Mouse (Mus musculus) cerebellum, postnatal 4 days (tissue): ENCODE results near the gene Ccdc65.

Experiments
- DNase-seq, 2 experiments: peaks; one replicate each; pipeline ENCODE4 v3.0.0; 2022; ENCODE audit warnings: low spot score in 2 of 2, mixed read lengths in 1 of 2

Gene Ccdc65

DNA sequence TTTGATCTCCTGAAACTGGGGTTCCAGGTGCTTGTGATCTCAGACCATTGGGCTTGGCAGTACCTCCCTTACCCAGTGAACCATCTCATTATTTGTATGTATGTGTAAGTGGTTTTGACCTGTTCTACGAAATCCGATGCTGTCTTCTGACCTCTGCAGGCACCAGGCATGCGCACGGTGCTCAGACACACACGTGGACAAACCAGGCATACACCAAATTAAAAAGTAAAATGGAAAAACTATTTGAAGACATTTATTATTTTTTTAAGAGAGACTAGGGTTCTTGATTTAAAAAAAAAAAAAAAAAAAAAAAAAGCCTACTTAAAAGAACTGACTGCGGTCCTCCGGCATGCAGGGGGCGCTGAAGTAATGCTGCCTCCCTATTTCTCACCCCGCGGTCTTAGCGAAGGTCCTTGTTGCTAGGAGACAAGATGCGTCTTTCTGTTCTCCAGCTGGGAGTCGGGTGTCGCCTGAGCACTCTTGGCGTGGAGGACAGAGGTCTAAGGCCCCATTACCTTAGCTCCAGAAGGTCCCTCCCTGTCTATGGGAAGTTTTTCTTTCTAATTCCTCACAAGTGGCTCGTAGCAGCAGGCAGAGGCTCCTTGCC, at the start of gene Ccdc65:
Gene Ccdc65 (plus strand): TSS at position 442 of the 607 bp plus-strand sequence.
- peak; percentile 61 to 74 for DNase-seq

DNA sequence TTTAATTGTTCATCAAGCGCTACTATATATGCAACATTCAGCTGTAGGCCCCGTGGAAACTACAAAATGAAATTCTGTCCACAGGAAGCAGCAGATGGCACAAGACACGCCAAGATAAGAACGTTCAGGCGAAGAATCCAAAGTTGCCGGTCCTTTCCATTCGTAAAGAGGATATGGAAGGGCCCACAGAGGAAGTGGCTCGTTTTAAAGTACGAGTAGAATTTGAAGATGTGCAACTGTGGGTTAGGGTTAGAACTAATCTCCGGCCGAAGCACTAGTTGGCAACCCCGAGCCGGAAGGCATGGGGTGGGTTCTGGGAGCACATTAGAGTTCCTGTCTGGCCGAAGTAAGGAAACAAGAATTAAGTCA, 45.8 kb upstream of the Ccdc65 start:
- no peak for DNase-seq

DNA sequence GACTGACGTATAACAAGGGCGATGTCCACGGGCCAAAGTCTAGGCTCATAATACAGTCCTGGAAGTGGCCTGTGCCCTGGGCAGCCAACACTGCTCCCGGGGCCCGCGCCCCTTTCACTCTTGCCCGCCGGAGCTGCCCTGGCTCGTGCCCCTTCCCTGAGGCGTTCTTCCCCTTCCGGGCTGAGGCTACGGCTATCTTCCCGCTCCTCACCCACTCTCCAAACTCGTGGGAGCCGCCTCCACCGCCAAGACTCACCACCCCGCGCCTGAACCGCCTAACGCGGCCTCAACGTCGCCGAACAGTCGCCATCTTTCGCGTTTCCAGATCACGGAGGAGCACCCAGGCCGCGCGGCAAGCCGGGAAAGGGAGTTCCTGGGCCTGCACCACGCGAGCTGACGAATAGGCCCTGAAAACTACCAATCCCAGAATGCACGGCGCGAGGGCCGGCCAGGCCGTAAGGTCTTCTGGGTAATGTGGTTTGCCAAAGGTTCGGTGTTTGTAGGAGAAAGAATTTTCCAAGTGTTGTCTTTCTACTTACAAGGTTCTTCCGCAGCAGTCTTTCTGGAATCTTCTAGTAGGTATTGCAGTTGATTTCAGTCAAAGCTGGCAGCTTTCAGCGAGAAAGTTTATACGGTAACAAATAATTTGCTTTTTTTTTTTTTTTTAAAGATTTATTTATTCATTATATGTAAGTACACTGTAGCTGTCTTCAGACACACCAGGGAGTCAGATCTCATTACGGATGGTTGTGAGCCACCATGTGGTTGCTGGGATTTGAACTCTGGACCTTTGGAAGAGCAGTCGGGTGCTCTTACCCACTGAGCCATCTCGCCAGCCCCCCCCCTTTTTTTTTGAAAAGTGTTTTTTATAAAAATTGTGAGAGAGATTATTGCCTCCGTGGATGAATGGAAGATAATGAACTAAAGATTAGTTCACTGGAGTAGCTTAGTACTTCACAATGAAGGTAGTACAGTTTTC, 45.2 kb upstream of the Ccdc65 start, which contains the start of gene Ddx23:
Gene Ddx23 (minus strand): TSS at position 328 of the 979 bp plus-strand sequence.
- peak; percentile 80 to 93 for DNase-seq

DNA sequence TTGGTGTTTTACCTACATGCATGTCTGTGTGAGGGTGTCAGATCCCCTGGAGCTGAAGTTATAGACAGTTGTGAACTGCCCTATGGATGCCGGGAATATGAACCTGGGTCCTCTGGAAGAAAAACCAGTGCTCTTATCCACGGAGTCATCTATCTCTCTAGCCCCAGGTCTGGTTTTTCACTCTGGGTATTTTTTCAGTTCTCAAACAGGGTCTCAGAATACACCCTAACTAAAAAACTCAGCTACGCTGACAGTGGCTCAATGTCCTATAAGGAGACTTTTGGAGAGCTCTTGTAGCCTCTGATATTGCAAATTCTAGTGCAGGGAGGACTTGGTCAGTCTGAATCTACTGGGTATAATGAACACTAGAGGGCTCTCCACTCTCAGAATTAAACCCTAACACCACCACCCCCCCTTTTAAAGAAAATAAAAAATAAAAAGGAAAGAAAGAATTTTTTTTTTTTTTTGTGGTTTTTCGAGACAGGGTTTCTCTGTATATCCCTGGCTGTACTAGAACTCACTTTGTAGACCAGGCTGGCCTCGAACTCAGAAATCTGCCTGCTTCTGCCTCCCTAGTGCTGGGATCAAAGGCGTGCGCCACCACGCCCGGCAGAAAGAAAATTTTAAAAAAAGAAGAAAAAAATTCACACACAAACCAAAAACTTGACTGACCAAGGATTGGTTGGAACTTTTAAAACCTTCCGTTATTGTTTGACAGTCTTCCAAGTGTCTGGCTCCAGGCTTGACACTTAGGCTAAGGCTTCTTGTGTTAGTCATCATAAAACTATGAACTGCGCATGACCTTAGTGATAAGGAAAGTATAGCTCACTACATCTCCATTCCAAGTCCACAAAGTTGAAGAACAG, 43.7 kb upstream of the Ccdc65 start:
- no peak for DNase-seq

DNA sequence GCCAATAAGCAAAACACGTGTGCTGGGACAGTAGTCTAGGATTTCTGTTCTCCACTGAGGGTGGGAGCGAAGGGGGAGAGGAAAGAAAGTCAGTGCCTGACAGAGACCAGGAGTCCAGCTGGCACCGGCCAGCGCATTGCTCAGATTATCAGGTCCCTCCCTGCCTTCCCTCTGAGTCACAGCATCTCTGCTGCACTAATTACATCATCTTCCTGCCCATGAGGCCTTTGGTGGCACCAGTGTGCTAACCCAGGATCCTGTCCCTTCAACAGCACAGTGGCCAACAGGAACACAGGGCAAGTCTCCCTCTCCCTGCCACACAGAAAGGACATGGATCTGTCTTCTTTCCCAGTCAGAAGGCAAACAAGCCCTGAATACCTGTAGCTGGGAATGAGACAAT, 35.4 kb upstream of the Ccdc65 start:
- DNase-seq = no peak

DNA sequence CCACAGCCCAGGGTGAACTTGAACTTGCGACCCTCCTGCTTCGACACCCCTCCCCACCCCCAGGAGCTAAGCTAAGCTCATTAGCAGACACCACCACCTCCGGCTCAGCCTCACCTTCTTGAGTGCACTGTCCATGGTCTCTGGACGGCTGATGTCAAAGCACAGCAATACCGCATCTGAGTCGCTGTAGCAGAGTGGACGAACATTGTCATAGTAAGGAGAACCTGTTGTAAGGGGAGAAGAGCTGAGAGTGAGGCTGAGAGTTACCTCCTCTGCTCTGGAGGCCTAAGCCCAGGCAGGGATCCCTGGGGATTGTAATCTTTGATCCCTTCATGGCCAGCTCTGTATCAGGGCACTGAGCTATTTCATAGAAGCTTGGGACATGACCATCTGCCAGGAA, 34.3 kb upstream of the Ccdc65 start:
- no peak for DNase-seq

DNA sequence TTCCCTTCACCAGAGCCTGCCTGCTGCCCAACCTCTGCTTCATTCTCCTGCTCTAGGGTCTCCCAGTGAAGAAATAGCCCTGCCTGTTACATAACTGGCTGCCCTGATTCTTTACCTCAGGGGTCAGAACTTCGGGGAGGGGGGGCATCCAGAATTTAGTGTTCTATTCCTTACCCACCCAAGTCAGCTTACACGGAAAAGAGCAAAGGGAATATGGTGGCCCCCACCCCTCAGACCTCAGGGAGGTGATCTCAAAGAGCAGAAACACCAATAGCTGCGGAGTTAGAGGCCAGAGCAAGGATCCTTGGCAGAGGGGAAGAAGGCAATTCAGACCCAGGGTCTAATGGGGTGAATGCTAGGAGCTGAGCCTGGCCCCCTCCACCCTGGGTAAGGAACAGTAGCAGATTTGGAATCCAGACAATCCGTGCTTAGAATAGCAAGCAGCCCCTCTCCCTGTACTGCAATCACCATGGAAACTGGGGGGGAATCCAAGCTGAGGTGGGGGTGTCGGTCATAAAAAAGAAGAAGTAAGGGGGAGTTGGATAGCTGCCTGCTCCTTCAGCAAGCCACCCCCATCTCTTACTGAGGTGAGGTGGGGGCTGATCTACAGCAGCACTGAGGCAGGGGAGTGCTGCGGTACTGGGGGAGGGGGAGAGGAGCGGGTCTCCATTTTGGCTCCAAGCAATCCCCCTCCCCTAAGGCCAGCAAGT, 33.6 kb upstream of the Ccdc65 start:
- peak in 1 of 2 experiments; percentile 37 for DNase-seq

DNA sequence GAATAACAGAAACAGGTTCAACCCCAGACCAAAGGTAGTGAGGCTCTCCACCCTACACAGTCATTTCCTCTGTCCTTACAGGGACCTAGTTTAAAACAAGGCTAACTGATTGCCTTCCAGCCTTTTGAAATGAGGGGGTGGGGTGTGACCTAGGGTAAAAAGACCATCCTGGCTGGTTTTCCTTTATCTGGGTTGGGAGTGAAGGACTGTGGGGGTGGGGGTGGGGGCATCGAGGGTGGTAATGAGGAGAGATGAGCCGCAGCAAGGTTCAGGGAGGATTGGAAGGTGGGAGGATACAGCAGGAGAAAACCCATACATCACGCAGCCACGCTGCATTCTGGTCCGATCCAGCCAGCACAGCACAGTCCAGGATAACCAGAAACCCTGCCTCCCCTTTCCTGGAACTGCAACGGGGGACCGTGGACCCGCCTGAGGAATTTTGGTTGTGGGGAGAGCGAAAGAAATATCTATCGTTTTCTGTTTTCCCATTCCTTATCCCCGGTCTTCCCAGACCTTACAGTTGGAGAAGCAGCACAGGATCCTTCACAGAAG, 32.9 kb upstream of the Ccdc65 start:
- no peak for DNase-seq

DNA sequence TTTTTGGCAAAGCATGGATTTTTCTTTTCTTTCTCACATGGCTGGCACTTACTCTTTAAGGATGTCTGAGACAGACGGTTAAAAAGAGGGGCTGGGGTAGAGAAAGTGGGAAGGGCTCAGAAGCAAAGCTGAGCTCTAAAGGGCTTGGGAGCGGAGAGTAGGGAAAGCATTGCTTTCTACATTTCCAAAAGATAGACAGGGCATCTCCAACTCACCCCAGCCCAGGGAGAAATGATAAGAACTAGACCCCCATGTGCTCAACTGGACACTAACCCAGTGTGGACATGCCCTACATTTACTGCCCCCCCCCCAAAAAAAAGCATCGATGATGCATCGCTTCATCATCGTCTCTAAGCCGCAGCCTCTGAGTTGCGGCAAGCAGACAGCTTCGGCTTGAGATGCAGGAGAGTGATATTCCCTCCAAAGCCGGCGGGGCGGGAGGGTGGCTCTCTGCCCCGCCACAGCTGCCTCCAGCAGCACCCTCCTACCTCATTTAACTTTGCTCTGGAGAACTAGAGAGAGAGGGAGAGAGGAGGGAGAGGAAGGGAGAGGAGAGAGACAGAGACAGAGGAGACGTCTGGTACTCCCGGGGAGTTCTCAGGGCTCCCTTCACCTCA, 32.3 kb upstream of the Ccdc65 start:
- no peak for DNase-seq

DNA sequence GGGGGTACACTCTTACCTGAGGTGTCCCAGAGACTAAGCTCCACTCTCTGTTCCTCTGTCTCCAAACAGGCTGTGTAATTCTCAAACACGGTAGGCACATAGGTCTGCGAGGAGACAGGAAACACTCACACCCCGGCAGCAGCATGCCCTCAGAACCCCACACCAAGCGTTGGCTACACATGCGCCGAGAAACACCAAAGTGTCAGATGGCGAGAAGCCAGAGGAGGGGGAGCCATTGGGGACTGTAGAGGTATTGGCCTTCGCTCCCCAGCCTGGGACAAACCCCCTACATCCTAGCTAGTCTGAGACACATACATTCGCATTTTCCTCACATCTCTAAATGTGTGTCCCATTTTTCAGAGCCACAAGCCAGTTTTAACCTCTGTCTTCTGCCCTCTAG, 31.5 kb upstream of the Ccdc65 start:
- DNase-seq = peak in 1 of 2 experiments; percentile 36

DNA sequence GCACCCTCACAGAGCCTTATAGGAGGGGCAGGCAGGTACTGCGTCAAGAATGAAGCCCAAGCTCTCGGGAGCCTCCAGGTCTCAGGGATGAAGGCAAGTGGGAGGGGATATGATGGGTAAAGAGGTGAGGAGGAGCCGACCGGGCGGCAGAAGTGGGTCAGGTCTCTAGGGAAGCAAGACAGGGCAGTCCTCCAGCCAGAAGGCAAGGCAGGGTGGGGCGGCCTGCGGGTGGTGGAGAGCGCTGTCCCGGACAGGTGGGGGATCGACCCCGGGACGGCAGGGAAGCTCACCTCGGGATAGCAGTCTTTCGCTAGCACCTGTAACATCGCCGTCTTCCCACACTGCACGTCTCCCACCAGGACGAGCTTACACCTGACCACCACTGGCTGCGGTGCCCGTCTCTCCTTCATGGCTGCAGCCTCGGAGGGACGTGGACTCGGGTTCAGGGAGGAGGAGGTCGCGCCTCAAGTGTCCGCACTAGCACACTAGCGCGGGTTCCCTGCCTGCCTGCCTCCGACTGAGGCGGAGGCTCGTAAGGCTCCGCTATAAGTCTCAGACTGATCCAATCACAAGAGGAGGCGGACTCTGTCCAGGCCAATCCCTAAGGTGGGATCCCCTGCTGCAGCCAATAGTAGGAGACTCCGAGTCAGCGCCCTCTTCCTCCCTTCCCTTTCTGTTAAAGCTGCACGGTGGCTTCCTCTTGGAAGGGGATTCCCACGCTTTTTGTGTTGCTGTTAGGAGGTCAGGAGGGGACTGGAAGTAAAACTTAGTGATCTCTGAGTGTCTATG, 30.9 kb upstream of the Ccdc65 start, which contains the start of gene Rnd1:
Gene Rnd1 (minus strand): TSS at position 522 of the 789 bp plus-strand sequence.
- DNase-seq = peak; percentile 59 to 71

DNA sequence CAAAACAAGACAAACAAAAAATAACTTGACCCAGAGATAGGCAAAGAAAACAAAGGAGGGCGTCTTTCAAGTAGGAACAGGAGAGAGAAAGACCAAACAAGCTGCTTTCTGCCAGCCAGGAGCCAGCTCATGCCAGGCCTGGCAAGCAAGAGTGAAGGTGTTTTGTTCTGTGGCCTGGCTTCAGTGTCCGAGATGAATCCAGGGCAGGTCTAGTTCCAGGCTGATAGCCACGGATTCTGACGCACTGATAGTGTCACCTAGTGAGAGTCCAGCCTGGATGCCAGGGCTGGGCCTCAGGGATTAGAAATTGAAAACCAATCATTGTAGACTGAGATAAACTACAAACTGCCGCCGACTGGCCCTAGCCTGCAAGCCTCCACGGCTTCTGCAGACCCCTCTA, 30.0 kb upstream of the Ccdc65 start:
- DNase-seq = no peak

DNA sequence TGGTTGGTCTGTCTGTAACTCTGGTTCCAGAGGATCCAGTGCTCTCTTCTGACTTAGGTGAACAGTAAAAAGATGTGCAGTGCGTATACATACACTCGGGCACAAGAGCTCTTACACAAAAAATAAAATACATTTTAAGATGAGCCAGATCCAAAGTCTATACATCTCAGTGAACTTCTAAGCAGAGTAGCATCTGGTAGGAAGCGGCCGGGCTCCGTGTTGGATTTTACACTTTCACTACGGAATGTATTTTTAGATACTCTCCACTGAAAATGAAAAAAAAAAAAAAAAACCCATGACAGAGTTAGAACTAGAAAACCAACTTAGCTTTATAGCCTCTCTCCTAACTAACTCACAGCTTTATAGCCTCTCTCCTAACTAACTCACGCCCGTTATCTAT, 27.3 kb upstream of the Ccdc65 start:
- DNase-seq = no peak

DNA sequence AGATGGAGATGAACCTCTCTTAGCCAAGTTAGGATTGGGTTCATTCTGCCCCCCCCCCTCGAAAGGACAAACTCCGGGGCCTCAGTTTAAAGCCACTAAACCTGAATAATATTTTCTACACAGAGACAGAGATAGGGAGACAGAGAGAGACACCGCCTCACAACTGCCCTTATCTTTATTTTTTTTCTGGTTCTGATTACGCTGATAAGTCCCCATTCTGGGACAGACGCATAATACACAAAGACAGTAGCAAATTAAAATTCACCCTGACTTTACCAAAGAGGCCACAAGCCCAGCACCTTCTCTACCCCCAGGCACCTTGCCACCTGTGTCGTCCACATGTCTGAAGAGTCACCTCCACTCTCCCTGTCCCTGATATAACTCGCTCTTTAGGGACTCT, 26.4 kb upstream of the Ccdc65 start:
- DNase-seq = no peak

DNA sequence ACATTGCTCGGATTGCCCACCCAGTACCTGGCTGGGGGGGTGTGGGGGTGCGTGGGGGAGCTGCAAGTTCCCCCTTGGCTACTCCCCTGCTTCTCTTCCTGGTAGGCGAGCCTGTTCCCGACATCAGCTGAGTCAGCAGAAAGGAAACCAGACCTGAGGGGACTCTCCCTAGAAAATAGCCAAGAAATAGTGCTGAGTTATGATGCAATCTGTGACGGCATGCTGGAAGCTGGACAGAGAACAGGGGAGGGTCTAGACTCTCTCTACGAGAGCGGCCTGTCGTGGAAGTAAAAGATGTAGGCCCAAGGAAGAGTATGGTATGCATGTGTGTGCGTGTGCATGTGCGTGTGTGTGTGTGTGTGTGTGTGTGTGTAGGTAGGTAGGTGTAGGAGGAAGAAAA, 24.8 kb upstream of the Ccdc65 start:
- DNase-seq = no peak

DNA sequence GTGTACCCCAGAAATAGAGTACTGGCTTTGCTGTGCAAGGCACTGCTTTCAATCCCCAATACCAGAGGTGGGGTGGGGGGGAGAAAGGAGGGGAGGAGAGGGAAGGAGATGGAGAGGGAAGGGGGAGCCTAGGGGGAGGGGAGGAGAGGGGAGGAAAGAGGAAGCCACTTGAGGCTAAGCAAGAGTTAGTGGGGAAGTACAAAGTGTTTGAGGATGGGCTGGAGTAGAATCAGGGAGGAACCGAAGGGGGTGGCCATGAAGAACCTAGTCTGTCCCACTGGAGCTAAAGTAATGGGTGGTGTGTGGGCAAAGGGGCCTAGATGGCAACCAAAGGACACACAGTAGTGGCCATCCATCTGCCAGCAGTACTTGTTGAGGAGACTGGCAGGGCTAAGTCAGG, 24.3 kb upstream of the Ccdc65 start:
- DNase-seq = no peak

DNA sequence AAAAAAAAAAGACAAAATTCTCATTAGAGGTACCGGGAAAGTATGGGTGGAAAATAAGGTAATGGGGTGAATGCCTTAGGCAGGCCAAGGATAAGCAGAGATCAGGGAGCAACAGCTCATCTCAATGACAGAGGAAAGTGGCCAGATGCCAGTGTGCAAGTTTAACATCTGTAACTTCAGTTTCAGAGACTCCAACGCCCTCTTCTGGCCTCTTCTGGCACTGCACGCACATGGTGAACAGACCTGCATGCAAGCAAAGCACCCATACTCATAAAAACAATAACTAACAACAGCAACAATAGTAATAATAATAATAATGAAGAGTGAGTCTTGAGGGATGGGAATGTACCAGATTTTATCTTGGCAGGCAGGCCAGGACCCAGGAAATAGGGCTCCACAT, 22.1 kb upstream of the Ccdc65 start:
- no peak for DNase-seq

DNA sequence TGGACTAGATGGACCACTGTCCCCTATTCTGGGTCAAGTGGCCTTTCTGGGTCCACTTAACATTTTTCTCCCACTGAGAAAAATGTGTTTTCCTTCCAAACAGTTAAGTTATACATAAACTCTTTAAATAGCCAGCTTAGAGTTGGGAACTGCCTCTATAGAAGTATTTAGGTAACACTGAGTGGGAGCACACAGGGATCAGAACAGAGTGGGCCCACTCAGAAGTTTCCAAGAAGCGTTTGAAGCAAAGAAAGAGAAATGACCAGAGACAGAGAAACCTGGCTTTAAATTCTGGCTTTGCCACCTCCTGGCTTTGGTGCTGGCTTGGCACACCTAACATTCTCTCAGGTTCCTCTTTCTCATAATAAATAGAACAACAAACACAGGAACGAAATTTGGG, 18.3 kb upstream of the Ccdc65 start:
- no peak for DNase-seq

DNA sequence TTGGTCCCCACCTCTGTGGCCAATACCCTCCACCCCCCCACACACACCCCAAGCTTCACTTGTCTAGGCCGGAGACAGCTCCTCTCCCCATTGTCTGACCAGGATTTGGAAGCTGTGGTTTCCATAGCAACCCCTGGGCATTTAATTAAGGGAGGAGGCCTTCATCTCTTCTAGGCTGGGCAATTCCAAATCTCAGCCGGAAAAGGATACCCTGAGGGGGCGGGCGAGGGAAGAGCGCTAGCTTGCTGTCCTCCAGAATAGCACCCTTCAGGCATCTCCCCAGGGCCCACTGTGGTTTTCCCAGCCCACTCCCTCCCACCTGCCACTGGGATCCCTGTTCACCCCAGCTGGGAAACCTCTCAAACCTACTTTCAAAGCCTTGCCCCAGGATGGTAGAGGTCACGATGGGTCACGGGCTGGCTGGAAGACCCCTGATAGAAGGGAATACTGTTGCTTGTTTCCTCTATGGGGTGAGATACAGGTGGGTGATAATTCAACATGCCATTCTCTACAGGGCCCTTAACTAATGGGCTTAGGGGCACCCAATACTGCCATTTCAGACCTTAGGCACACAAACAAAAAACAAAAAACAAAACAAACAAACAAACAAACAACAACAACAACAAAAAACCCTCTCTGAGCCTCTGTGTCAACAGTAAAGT, 16.4 kb upstream of the Ccdc65 start:
- no peak for DNase-seq
